Mouse (Mus musculus) midbrain, embryonic 12.5 days (tissue): ENCODE results near the gene Prpsap1. TPM values are rescaled to one million over a fixed set of nuclear protein-coding genes. Genes with fewer than 3 reads are reported as not detected.

ENCODE experiments used
- ATAC-seq: fragments of 200-750 bp; cut with Nextera tagmentation; 2 replicates; pipeline ENCODE4 v1.8.0; 2017; ENCODE audit warnings: low read depth, moderate TSS enrichment, moderate library complexity; ENCODE audit not compliant: low FRiP score
- H3K27ac ChIP-seq: fragments of 300-500 bp; sonication (generic); replicated peaks from 2 replicates; pipeline ENCODE4 v1.5.1; 2016; ENCODE audit warnings: mild to moderate bottlenecking
- H3K27me3 ChIP-seq: fragments of 300-500 bp; sonication (generic); 2 replicates; pipeline ENCODE4 v1.6.1; 2016; ENCODE audit warnings: mild to moderate bottlenecking
- H3K36me3 ChIP-seq: fragments of 300-500 bp; sonication (generic); 2 replicates; pipeline ENCODE4 v1.6.1; 2016
- H3K4me1 ChIP-seq: fragments of 300-500 bp; sonication (generic); 2 replicates; pipeline ENCODE4 v1.6.1; 2016
- H3K4me2 ChIP-seq: fragments of 300-500 bp; sonication (generic); replicated peaks from 2 replicates; pipeline ENCODE4 v1.6.1; 2016; ENCODE audit warnings: mild to moderate bottlenecking, moderate library complexity
- H3K4me3 ChIP-seq: fragments of 300-500 bp; sonication (generic); 2 replicates; pipeline ENCODE4 v1.5.1; 2016; ENCODE audit warnings: mild to moderate bottlenecking
- H3K9ac ChIP-seq: fragments of 300-500 bp; sonication (generic); replicated peaks from 2 replicates; pipeline ENCODE4 v1.6.1; 2016; ENCODE audit warnings: mild to moderate bottlenecking, moderate library complexity
- H3K9me3 ChIP-seq: fragments of 300-500 bp; sonication (generic); 2 replicates; pipeline ENCODE4 v1.6.1; 2016; ENCODE audit warnings: mild to moderate bottlenecking
- WGBS: fragments of 180-500 bp; shearing (Covaris S2); methylation state at CpG from one replicate; pipeline ENCODE4 v1.1.7; 2016; 5-methylcytosine and 5-hydroxymethylcytosine counted together
- polyA plus RNA-seq: library from polyadenylated mRNA; unstranded; fragments of >200 nt; fragmentation: Nextera tagmentation; extraction: Ambion mirVana; gene quantifications from 2 replicates; pipeline ENCODE4 v1.2.1, GENCODE M21; 2016

Prpsap1 gene
- polyA plus RNA-seq, 1 experiment from 2014 or later, result 183 TPM

GRCm38 (mm10) chr11:116439269-116440240, 54.4 kb downstream of the Prpsap1 start:
- peaks cover 31% of the 10 kb centered on the region for H3K4me1 ChIP-seq
- ATAC-seq, result no peak
- WGBS, result 86% methylated on average over 19 of the region's 19 CpGs

GRCm38 (mm10) chr11:116437541-116437940, 56.5 kb downstream of the Prpsap1 start:
- H3K36me3 ChIP-seq, result peaks cover 32% of the 10 kb centered on the region
- H3K4me2 ChIP-seq, result no peak overlapping the region
- H3K27me3 ChIP-seq, result no peaks in the 10 kb centered on the region
- ATAC-seq, result no peak
- H3K27ac ChIP-seq, result no peak overlapping the region
- H3K4me3 ChIP-seq, result no peak overlapping the region
- no peaks in the 10 kb centered on the region for H3K9me3 ChIP-seq
- H3K9ac ChIP-seq, result no peak overlapping the region
- peaks cover 32% of the 10 kb centered on the region for H3K4me1 ChIP-seq
- WGBS, result 91% methylated on average over 11 of the region's 11 CpGs

More at GRCm38 (mm10) chr11:116439269-116440240, 54.4 kb downstream of the Prpsap1 start:
- H3K4me2 ChIP-seq, result no peak overlapping the region
- H3K4me3 ChIP-seq, result no peak overlapping the region
- no peaks in the 10 kb centered on the region for H3K27me3 ChIP-seq
- 0 out of 2 replicates have a peak overlapping the region, but pooled peaks have one; percentile 30 for H3K27ac ChIP-seq
- H3K9ac ChIP-seq, result no peak overlapping the region; the same call in 1 of the 2 replicates
- H3K9me3 ChIP-seq, result no peaks in the 10 kb centered on the region
- H3K36me3 ChIP-seq, result peaks cover 32% of the 10 kb centered on the region

- WGBS, result 67% methylated on average over 4 of the region's 4 CpGs
- ATAC-seq, result no peak
- H3K27me3 ChIP-seq, result no peaks in the 10 kb centered on the region
- H3K9ac ChIP-seq, result peak overlapping the region; percentile 39; the same call in 1 of the 2 replicates
- H3K9me3 ChIP-seq, result no peaks in the 10 kb centered on the region
- peak overlapping the region; percentile 89 for H3K4me2 ChIP-seq
- H3K27ac ChIP-seq, result no peak overlapping the region
- H3K36me3 ChIP-seq, result peaks cover 32% of the 10 kb centered on the region
- peaks cover 31% of the 10 kb centered on the region for H3K4me1 ChIP-seq
- H3K4me3 ChIP-seq, result peak overlapping the region; percentile 96; the same call in 1 of the 2 replicates
Observed at GRCm38 (mm10) chr11:116436725-116437331, 57.2 kb downstream of the Prpsap1 start.

GRCm38 (mm10) chr11:116435992-116436724, 57.8 kb downstream of the Prpsap1 start:
- peaks cover 34% of the 10 kb centered on the region for H3K4me1 ChIP-seq
- H3K9ac ChIP-seq, result peak overlapping the region; percentile 39; the same call in 1 of the 2 replicates
- peaks cover 6% of the 10 kb centered on the region; the same call in 1 of the 2 replicates for H3K27me3 ChIP-seq
- peak overlapping the region; percentile 89 for H3K4me2 ChIP-seq
- H3K36me3 ChIP-seq, result peaks cover 32% of the 10 kb centered on the region
- no peak for ATAC-seq
- peak overlapping the region; percentile 96 for H3K4me3 ChIP-seq
- WGBS, result 71% methylated on average over 5 of the region's 5 CpGs
- peak overlapping the region; percentile 43; the same call in 1 of the 2 replicates for H3K27ac ChIP-seq
- H3K9me3 ChIP-seq, result no peaks in the 10 kb centered on the region

GRCm38 (mm10) chr11:116434967-116435752, 58.8 kb downstream of the Prpsap1 start:
- peak overlapping the region; percentile 89 for H3K4me2 ChIP-seq
- peak overlapping the region; percentile 93 for H3K27ac ChIP-seq
- peaks cover 35% of the 10 kb centered on the region for H3K4me1 ChIP-seq
- H3K9ac ChIP-seq, result peak overlapping the region; percentile 99
- no peak for ATAC-seq
- 53% methylated on average over 12 of the region's 12 CpGs for WGBS
- H3K4me3 ChIP-seq, result peak overlapping the region; percentile 96
- H3K36me3 ChIP-seq, result peaks cover 32% of the 10 kb centered on the region
- H3K27me3 ChIP-seq, result peaks cover 11% of the 10 kb centered on the region; the same call in 1 of the 2 replicates
- no peaks in the 10 kb centered on the region for H3K9me3 ChIP-seq

- Histone ChIP-seq H3K27ac (peak overlapping the region; percentile 93), H3K27me3 (peaks cover 11% of the 10 kb centered on the region; the same call in 1 of the 2 replicates), H3K9ac (peak overlapping the region; percentile 99), H3K4me1 (peaks cover 35% of the 10 kb centered on the region), H3K4me3 (peak overlapping the region; percentile 96), H3K9me3 (no peaks in the 10 kb centered on the region), H3K4me2 (peak overlapping the region; percentile 89), H3K36me3 (peaks cover 29% of the 10 kb centered on the region)
- under 1% methylated on average over 32 of the region's 67 CpGs for WGBS
- peak; percentile 10; the same call in 1 of the 2 replicates for ATAC-seq
Observed at GRCm38 (mm10) chr11:116434287-116434966, 59.6 kb downstream of the Prpsap1 start.

- H3K4me1 ChIP-seq, result peaks cover 35% of the 10 kb centered on the region
- no peaks in the 10 kb centered on the region for H3K9me3 ChIP-seq
- peak within 1 kb of the TSS; percentile 96 for H3K4me3 ChIP-seq
- peak; percentile 98 for ATAC-seq
- H3K36me3 ChIP-seq, result peaks cover 22% of the 10 kb centered on the region
- peak within 1 kb of the TSS; percentile 89 for H3K4me2 ChIP-seq
- peak within 1 kb of the TSS; percentile 99 for H3K9ac ChIP-seq
- H3K27ac ChIP-seq, result peak within 1 kb of the TSS; percentile 93
- 3% methylated on average over 62 of the region's 66 CpGs for WGBS
- peaks cover 11% of the 10 kb centered on the region; the same call in 1 of the 2 replicates for H3K27me3 ChIP-seq
Observed at GRCm38 (mm10) chr11:116433356-116434286, 60.4 kb downstream of the Prpsap1 start, which contains the start of gene Ubald2. Ubald2 (plus strand) TSS chr11:116434094.

GRCm38 (mm10) chr11:116432593-116433355, 61.2 kb downstream of the Prpsap1 start:
- peaks cover 11% of the 10 kb centered on the region; the same call in 1 of the 2 replicates for H3K27me3 ChIP-seq
- no peak overlapping the region for H3K9ac ChIP-seq
- peaks cover 21% of the 10 kb centered on the region for H3K36me3 ChIP-seq
- H3K9me3 ChIP-seq, result no peaks in the 10 kb centered on the region
- H3K4me2 ChIP-seq, result no peak overlapping the region
- 60% methylated on average over 8 of the region's 8 CpGs for WGBS
- peaks cover 35% of the 10 kb centered on the region for H3K4me1 ChIP-seq
- ATAC-seq, result no peak
- H3K27ac ChIP-seq, result no peak overlapping the region
- no peak overlapping the region for H3K4me3 ChIP-seq

GRCm38 (mm10) chr11:116432127-116432526, 61.9 kb downstream of the Prpsap1 start:
- peaks cover 11% of the 10 kb centered on the region; the same call in 1 of the 2 replicates for H3K27me3 ChIP-seq
- H3K4me3 ChIP-seq, result no peak overlapping the region
- H3K9ac ChIP-seq, result no peak overlapping the region
- no peaks in the 10 kb centered on the region for H3K9me3 ChIP-seq
- no peak overlapping the region for H3K27ac ChIP-seq
- H3K4me1 ChIP-seq, result peaks cover 29% of the 10 kb centered on the region
- no peak for ATAC-seq
- H3K36me3 ChIP-seq, result peaks cover 15% of the 10 kb centered on the region
- WGBS, result 51% methylated on average over 6 of the region's 6 CpGs
- H3K4me2 ChIP-seq, result no peak overlapping the region
